Mouse (Mus musculus): ENCODE data around the gene Pam. TPM values are rescaled to one million over a fixed set of nuclear protein-coding genes. Genes with fewer than 3 reads are reported as not detected.

The Pam gene
- polyA plus RNA-seq, 1 experiment from 2014 or later = 40.7 TPM

DNA sequence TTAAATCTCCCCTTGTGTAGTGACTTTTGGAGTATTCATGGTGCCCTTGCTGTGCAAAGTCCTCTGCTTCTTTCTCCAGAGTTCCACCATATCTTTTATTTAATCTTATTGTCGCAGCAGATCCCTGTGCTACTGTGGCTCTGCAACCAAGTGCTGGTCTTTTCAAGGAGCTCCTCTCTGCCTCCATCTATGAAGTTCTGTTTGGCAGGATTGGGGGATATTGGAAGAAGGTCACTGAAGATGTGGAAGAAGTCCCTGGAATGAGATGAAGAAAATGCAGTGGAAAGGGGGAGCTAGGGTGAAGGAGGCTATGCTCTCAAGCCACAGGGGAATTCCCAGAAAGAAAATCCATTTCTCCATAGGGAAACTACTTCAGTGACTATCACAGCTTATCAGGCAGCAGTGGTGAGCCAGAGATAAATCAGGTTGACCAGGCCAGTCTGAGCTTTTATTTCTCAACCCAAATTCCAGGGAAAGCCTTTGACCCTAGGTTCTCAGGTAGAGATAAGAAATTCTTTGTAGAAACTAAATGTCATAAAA lies 1.0 kb upstream of the Pam start:
- H3K9me3 ChIP-seq = no peaks in the 10 kb centered on the region
- H3K4me1 ChIP-seq = peaks cover 19% of the 10 kb centered on the region
- H3K27me3 ChIP-seq (replicated peaks) = no peaks in the 10 kb centered on the region
- WGBS = 50% methylated on average over 1 of the region's 1 CpGs
- H3K27ac ChIP-seq = 0 out of 2 replicates have a peak overlapping the region, but pooled peaks have one; percentile 89
- H3K36me3 ChIP-seq (replicated peaks) = no peaks in the 10 kb centered on the region
- H3K4me3 ChIP-seq = no peak overlapping the region
- H3K4me2 ChIP-seq = 0 out of 2 replicates have a peak overlapping the region, but pooled peaks have one; percentile 85
- no peak overlapping the region for H3K9ac ChIP-seq
- no peak for ATAC-seq (replicated peaks)

- peak overlapping the region; percentile 83 for H3K9ac ChIP-seq
- peak; percentile 3; the same call in 1 of the 2 replicates for ATAC-seq (replicated peaks)
- peak overlapping the region; percentile 89 for H3K27ac ChIP-seq
- WGBS = 32% methylated on average over 9 of the region's 9 CpGs
- H3K4me1 ChIP-seq = peaks cover 19% of the 10 kb centered on the region
- H3K27me3 ChIP-seq (replicated peaks) = no peaks in the 10 kb centered on the region
- no peaks in the 10 kb centered on the region for H3K9me3 ChIP-seq
- peak overlapping the region; percentile 85 for H3K4me2 ChIP-seq
- peak overlapping the region; percentile 74 for H3K4me3 ChIP-seq
- no peaks in the 10 kb centered on the region for H3K36me3 ChIP-seq (replicated peaks)
Observed at GRCm38 (mm10) chr1:98095991-98096330, 515 bp upstream of the Pam start.

GRCm38 (mm10) chr1:98094811-98095245 lies 618 bp downstream of the Pam start:
- Histone ChIP-seq H3K4me2 (peak overlapping the region; percentile 85), H3K27me3 (replicated peaks) (no peaks in the 10 kb centered on the region), H3K4me3 (peak overlapping the region; percentile 74), H3K9ac (peak overlapping the region; percentile 83), H3K4me1 (peaks cover 19% of the 10 kb centered on the region), H3K27ac (peak overlapping the region; percentile 89), H3K36me3 (replicated peaks) (no peaks in the 10 kb centered on the region), H3K9me3 (no peaks in the 10 kb centered on the region)
- under 1% methylated on average over 20 of the region's 20 CpGs for WGBS
- peak; percentile 75 for ATAC-seq (replicated peaks)

DNA sequence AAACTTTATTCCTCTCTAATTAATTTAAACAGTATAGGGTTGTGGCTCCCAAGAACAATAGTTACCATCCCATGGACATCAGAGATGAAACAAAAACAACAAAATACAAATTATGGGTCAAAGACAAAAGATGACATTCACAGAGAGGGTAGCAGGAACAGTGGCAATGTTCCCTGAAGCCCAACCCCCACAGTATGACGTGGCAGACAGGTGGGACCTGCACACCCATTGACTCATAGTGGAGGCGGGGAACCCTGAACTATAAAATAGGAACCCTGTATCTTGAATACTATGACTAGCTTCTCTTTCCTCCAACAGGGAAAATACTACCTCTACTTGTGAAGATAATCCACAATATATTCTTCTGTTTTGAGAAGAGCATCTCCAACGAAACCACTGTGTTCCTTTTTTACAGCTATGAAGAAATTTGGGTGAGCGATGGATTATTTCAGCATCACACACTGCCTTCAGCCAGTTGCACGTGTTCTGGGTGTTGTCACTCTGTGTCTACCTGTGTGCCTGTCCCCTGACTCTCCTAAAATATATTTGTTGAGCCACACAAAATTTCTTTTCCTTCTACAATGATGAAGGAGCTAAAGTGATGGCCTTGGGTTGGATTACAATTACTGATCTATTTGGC lies 6.0 kb downstream of the Pam start:
- H3K27ac ChIP-seq = no peak overlapping the region
- no peaks in the 10 kb centered on the region for H3K9me3 ChIP-seq
- H3K27me3 ChIP-seq (replicated peaks) = no peaks in the 10 kb centered on the region
- H3K9ac ChIP-seq = no peak overlapping the region
- no peak overlapping the region for H3K4me3 ChIP-seq
- ATAC-seq (replicated peaks) = no peak
- no peaks in the 10 kb centered on the region for H3K36me3 ChIP-seq (replicated peaks)
- H3K4me2 ChIP-seq = no peak overlapping the region
- 87% methylated on average over 5 of the region's 5 CpGs for WGBS
- peaks cover 11% of the 10 kb centered on the region for H3K4me1 ChIP-seq

DNA sequence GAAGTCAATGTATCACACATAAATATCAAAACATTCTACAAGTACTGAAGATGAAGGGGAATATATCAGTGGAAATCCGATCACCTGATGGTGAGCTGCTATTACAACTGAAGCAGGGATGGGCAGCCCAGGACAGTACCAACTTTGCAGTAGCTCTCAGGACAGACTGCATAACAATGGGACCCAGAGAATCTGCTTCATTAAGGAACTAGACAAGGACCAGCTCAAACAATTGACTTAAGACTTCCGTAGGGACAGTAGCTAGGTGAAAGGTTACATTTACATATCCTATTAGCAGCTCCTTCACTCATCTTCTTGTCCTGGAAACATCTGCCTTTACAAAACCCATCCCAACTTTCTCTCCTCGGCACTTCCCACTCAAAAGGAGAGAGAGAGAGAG lies 9.0 kb downstream of the Pam start:
- 31% methylated on average over 3 of the region's 3 CpGs for WGBS
- H3K27ac ChIP-seq = no peak overlapping the region

DNA sequence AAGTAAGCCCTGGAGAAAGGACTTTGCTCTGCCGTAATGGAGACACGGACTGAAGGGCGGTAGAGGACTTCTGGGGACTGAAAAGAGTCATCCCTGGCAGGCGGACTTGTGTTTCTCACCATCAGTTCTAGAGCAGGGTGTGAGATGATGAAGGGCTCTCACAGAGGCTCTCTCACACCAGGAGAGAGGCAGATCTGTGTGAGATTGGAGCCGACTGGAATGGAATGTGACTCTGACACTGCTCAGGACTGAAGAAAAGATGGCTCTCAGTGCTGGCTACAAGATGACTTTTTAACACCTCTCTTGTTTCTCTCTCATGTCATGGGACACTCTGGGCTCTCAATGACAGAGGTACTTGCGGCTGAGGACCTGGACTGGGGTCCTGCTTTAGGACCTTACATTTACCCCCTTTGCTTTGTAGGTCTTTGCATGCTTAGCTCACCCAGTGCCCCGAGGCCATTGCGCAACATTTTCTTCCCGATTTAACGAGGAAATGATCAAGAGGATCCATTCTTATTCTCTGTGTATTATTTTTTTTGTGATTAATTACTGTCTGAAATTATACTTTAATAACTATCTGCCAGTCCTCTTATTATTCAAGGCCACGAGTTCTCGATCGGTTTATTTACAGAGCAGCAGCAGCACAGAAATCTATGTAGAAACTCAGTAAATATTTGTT lies 10.7 kb downstream of the Pam start:
- Histone ChIP-seq H3K4me3 (no peak overlapping the region), H3K4me1 (peaks cover 18% of the 10 kb centered on the region), H3K27ac (peak overlapping the region; percentile 36), H3K4me2 (no peak overlapping the region), H3K36me3 (replicated peaks) (no peaks in the 10 kb centered on the region), H3K9me3 (no peaks in the 10 kb centered on the region), H3K27me3 (replicated peaks) (no peaks in the 10 kb centered on the region), H3K9ac (no peak overlapping the region)
- 57% methylated on average over 13 of the region's 13 CpGs for WGBS
- peak; percentile 40; the same call in 1 of the 2 replicates for ATAC-seq (replicated peaks)

More for the DNA sequence above, 9.0 kb downstream of the Pam start:
- H3K36me3 ChIP-seq (replicated peaks) = no peaks in the 10 kb centered on the region
- H3K4me2 ChIP-seq = no peak overlapping the region
- H3K4me1 ChIP-seq = peaks cover 18% of the 10 kb centered on the region
- H3K4me3 ChIP-seq = no peak overlapping the region
- no peaks in the 10 kb centered on the region for H3K27me3 ChIP-seq (replicated peaks)
- no peaks in the 10 kb centered on the region for H3K9me3 ChIP-seq
- H3K9ac ChIP-seq = no peak overlapping the region
- no peak for ATAC-seq (replicated peaks)

- Histone ChIP-seq H3K9me3 (no peaks in the 10 kb centered on the region), H3K36me3 (replicated peaks) (no peaks in the 10 kb centered on the region), H3K4me1 (peaks cover 18% of the 10 kb centered on the region), H3K27me3 (replicated peaks) (no peaks in the 10 kb centered on the region), H3K9ac (no peak overlapping the region), H3K4me3 (no peak overlapping the region), H3K27ac (peak overlapping the region; percentile 59), H3K4me2 (no peak overlapping the region)
- no peak for ATAC-seq (replicated peaks)
- WGBS = 44% methylated on average over 3 of the region's 3 CpGs
Observed at GRCm38 (mm10) chr1:98083508-98083907, 11.9 kb downstream of the Pam start.

- H3K27ac ChIP-seq = peak overlapping the region; percentile 59
- 54% methylated on average over 6 of the region's 6 CpGs for WGBS
- no peaks in the 10 kb centered on the region for H3K27me3 ChIP-seq (replicated peaks)
- ATAC-seq (replicated peaks) = peak; percentile 51
- H3K4me1 ChIP-seq = peaks cover 18% of the 10 kb centered on the region
- no peak overlapping the region for H3K4me2 ChIP-seq
- no peaks in the 10 kb centered on the region for H3K9me3 ChIP-seq
- no peak overlapping the region for H3K4me3 ChIP-seq
- no peaks in the 10 kb centered on the region for H3K36me3 ChIP-seq (replicated peaks)
- H3K9ac ChIP-seq = no peak overlapping the region
Observed at GRCm38 (mm10) chr1:98082988-98083387, 12.5 kb downstream of the Pam start.

DNA sequence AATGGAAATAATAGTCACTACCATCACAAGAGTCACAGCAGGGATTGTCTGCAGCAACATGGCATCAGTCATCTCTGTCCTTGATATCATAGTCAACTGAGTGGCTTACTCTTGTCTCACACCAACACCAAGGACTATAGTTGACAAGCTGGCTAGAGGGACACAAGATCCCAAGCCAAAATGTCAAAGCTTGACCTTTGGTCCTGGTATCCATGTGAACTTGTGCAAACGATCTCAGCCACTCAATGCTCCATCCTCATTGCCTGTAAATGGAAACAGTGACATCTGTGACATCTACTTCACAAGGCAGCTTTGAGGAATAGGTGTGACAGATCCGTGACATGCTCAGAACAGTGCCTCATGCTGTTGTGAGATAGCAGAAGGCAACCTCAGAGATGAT lies 15.0 kb downstream of the Pam start:
- 64% methylated on average over 2 of the region's 2 CpGs for WGBS
- no peak for ATAC-seq (replicated peaks)
- Histone ChIP-seq H3K36me3 (replicated peaks) (no peaks in the 10 kb centered on the region), H3K9me3 (no peaks in the 10 kb centered on the region), H3K27ac (no peak overlapping the region), H3K4me3 (no peak overlapping the region), H3K9ac (no peak overlapping the region), H3K4me2 (no peak overlapping the region), H3K4me1 (peaks cover 18% of the 10 kb centered on the region), H3K27me3 (replicated peaks) (no peaks in the 10 kb centered on the region)

DNA sequence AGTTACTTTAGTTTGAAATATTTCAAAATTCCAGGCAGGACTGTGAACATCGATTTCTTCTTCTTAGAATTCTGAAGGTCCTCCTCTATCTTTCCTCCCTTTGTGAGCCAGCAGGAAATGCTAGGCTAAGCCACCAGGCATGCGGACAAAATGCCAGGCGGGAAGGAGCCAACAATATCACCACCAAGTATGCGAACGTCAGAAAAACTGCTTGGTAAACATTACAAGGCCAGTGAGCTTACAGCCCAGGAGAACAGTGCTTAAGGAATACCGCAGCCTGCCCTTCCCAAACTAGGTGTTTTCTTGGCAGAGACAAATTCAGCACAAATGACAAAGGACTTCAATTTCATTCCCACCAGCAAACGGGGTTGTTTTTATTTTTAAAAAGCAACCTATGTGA lies 15.8 kb downstream of the Pam start:
- ATAC-seq (replicated peaks) = no peak
- 69% methylated on average over 7 of the region's 7 CpGs for WGBS
- Histone ChIP-seq H3K9me3 (no peaks in the 10 kb centered on the region), H3K9ac (no peak overlapping the region), H3K4me3 (no peak overlapping the region), H3K27me3 (replicated peaks) (no peaks in the 10 kb centered on the region), H3K4me1 (peaks cover 17% of the 10 kb centered on the region), H3K36me3 (replicated peaks) (no peaks in the 10 kb centered on the region), H3K4me2 (no peak overlapping the region), H3K27ac (no peak overlapping the region)

DNA sequence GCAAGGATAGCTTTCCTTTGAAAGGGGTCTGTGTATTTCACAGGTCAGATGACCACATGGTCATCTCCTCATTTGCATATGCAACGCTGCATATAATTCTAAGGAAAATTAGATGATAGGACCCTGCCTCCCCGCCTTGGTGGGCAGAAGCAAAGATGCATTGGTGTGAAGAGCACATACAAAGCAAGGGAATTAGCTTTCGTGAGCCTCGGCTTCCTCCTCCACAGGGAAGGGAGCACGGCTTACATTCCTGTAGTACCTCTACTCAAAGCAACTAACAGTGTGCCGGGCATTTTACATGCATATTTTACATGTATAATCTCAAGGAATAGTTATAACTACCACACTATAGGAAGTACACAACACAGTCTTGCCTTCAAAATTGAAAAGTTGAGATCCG lies 16.7 kb downstream of the Pam start:
- no peak for ATAC-seq (replicated peaks)
- Histone ChIP-seq H3K27ac (no peak overlapping the region), H3K36me3 (replicated peaks) (no peaks in the 10 kb centered on the region), H3K4me3 (no peak overlapping the region), H3K9ac (no peak overlapping the region), H3K4me2 (no peak overlapping the region), H3K9me3 (no peaks in the 10 kb centered on the region), H3K27me3 (replicated peaks) (no peaks in the 10 kb centered on the region), H3K4me1 (peaks cover 11% of the 10 kb centered on the region; the same call in 1 of the 2 replicates)
- WGBS = 84% methylated on average over 7 of the region's 7 CpGs

DNA sequence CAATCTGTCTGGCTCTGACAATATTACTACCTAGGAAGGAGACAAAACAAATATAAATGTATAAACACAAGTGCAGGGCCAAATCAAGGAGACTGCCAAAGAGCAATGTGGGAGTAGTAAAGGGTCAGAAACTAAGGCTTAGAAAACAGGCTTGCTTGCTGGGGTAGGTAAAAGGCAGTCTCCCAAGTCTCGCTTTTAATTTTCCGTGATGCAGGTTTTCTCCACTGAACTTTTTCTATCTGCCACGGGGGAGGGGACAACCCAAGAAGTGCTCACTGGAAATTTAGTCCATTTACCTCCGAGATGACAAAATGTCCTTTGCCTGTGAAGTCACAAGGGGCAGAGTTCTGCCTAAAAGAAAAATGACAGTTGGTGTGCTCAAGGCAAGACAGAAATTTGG lies 21.6 kb downstream of the Pam start:
- no peak overlapping the region for H3K27ac ChIP-seq
- no peak overlapping the region for H3K9ac ChIP-seq
- whole genome bisulfite sequencing = 71% methylated on average over 4 of the region's 4 CpGs
- no peaks in the 10 kb centered on the region for H3K27me3 ChIP-seq (replicated peaks)
- no peak overlapping the region for H3K4me3 ChIP-seq
- no peaks in the 10 kb centered on the region for H3K36me3 ChIP-seq (replicated peaks)
- ATAC-seq (replicated peaks) = no peak
- H3K4me1 ChIP-seq = 0 out of 2 replicates have a peak, but pooled peaks cover 6% of the 10 kb centered on the region
- H3K9me3 ChIP-seq = no peaks in the 10 kb centered on the region
- H3K4me2 ChIP-seq = no peak overlapping the region

Measured in midbrain, embryonic 15.5 days (tissue).